Mouse (Mus musculus): ENCODE measurements around the gene Uhmk1. TPM values are rescaled to one million over a fixed set of nuclear protein-coding genes. Genes with fewer than 3 reads are reported as not detected.

Uhmk1 gene
- total and polyA plus RNA-seq, 3 experiments = 19.5 to 43.9 (median 28.9) TPM

GRCm38 (mm10) chr1:170176661-170177239, 38.4 kb downstream of the Uhmk1 start (continued):
- TF ChIP-seq KAT2A (conservative IDR thresholded peaks at IDR 0.05; ENCODE audit: low read depth, low read length) = peak; percentile 43; the same call in 1 of the 2 replicates
- TF ChIP-seq POLR2AphosphoS5 (IDR thresholded peaks at IDR 0.05; ENCODE audit: borderline replicate concordance, low read depth, low read length) = no peak
- TF ChIP-seq ZKSCAN1 (IDR thresholded peaks at IDR 0.05; ENCODE audit: low read depth, low read length) = no peak
- TF ChIP-seq MYB (IDR thresholded peaks at IDR 0.05; ENCODE audit: low read depth, low read length) = no peak; the same call in 1 of the 2 replicates
- TF ChIP-seq ZMIZ1 (IDR thresholded peaks at IDR 0.05; ENCODE audit: low read depth, low read length) = peak; percentile 81
- peak; percentile 86; the same call in 1 of the 2 replicates for TF ChIP-seq CHD1 (IDR thresholded peaks at IDR 0.05; ENCODE audit: low read depth, low read length)
- TF ChIP-seq SMC3 (IDR thresholded peaks at IDR 0.05; ENCODE audit: low read depth, low read length) = no peak
- TF ChIP-seq POLR2A (IDR thresholded peaks at IDR 0.05; ENCODE audit: control insufficient read depth in 1 of 2, insufficient read depth in 1 of 2, low read depth in 1 of 2, low read length in 2 of 2, poor library complexity in 1 of 2) = peak in 1 of 2 experiments; percentile 31; a peak in 1 of 4 replicates
- TF ChIP-seq ZC3H11A (IDR thresholded peaks at IDR 0.05; ENCODE audit: low read depth, low read length) = no peak
- TF ChIP-seq ZNF384 (IDR thresholded peaks at IDR 0.05; ENCODE audit: low read depth, low read length) = peak; percentile 54; the same call in 1 of the 2 replicates
- peak; percentile 71 for TF ChIP-seq TBP (IDR thresholded peaks at IDR 0.05; ENCODE audit: low read depth, low read length)
- no peak for TF ChIP-seq GABPA (IDR thresholded peaks at IDR 0.05; ENCODE audit: low read depth, low read length)
- peak; percentile 99 for TF ChIP-seq USF1 (IDR thresholded peaks at IDR 0.05; ENCODE audit: low read depth, low read length)
- peak; percentile 99 for TF ChIP-seq BHLHE40 (IDR thresholded peaks at IDR 0.05; ENCODE audit: borderline replicate concordance, low read depth, low read length)
- TF ChIP-seq MXI1 (IDR thresholded peaks at IDR 0.05; ENCODE audit: low read depth, low read length) = peak; percentile 66
- TF ChIP-seq EP300 (IDR thresholded peaks at IDR 0.05; ENCODE audit: low read depth in 1 of 2, low read length in 2 of 2) = peak; percentile 91 to 92
- TF ChIP-seq CHD2 (IDR thresholded peaks at IDR 0.05; ENCODE audit: low read length) = no peak
- peak; percentile 94 for TF ChIP-seq TCF12 (IDR thresholded peaks at IDR 0.05; ENCODE audit: low read depth, low read length)
- no peak for TF ChIP-seq E2F4 (IDR thresholded peaks at IDR 0.05; ENCODE audit: borderline replicate concordance, low read depth, low read length)
- TF ChIP-seq JUND (IDR thresholded peaks at IDR 0.05; ENCODE audit: low read depth, low read length) = no peak
- no peak for TF ChIP-seq NRF1 (IDR thresholded peaks at IDR 0.05; ENCODE audit: insufficient read depth, low read depth, low read length, poor library complexity, severe bottlenecking)
- peak; percentile 92 for TF ChIP-seq MAX (IDR thresholded peaks at IDR 0.05; ENCODE audit: low read length)

- DNase-seq (ENCODE audit: low read depth, low spot score) = peak; percentile 69
- Histone ChIP-seq H3K4me3 (ENCODE audit: control insufficient read depth in 1 of 2, insufficient read depth in 1 of 2, low read depth in 2 of 2, low read length in 2 of 2) (peak overlapping the region; percentile 37 to 82), H3K36me3 (ENCODE audit: control insufficient read depth in 1 of 2, insufficient read depth in 2 of 2, low read length in 2 of 2) (peaks cover 0 to 23% of the 10 kb centered on the region in 2 experiments; a peak in 3 of 4 replicates), H3K27me3 (ENCODE audit: control insufficient read depth in 1 of 2, insufficient read depth in 2 of 2, low read length in 2 of 2) (no peaks in the 10 kb centered on the region), H3K9me3 (replicated peaks; ENCODE audit: insufficient read depth, low read length) (no peaks in the 10 kb centered on the region), H3K4me1 (ENCODE audit: control insufficient read depth in 1 of 2, insufficient read depth in 2 of 2, low read length in 2 of 2) (peaks cover 9% of the 10 kb centered on the region in 2 experiments), H3K27ac (ENCODE audit: control insufficient read depth, low read depth, low read length) (peak overlapping the region; percentile 97), H3K9ac (ENCODE audit: control insufficient read depth, low read depth, low read length, poor library complexity, severe bottlenecking) (peak overlapping the region; percentile 88), H3K79me2 (ENCODE audit: control insufficient read depth, insufficient read depth, low read length, poor library complexity) (peaks cover 35% of the 10 kb centered on the region)
- TF ChIP-seq GATA1 (IDR thresholded peaks at IDR 0.05; ENCODE audit: low read depth, low read length) (peak; percentile 42; the same call in 1 of the 2 replicates), EP300 (IDR thresholded peaks at IDR 0.05; ENCODE audit: low read depth in 1 of 2, low read length in 2 of 2) (peak in 1 of 2 experiments; percentile 40; a peak in 1 of 4 replicates), TAL1 (IDR thresholded peaks at IDR 0.05; ENCODE audit: low read length) (no peak), MXI1 (IDR thresholded peaks at IDR 0.05; ENCODE audit: low read depth, low read length) (peak; percentile 21), MYC (IDR thresholded peaks at IDR 0.05; ENCODE audit: low read depth, low read length) (no peak), BHLHE40 (IDR thresholded peaks at IDR 0.05; ENCODE audit: borderline replicate concordance, low read depth, low read length) (no peak), SIN3A (IDR thresholded peaks at IDR 0.05; ENCODE audit: low read length) (peak; percentile 12; the same call in 1 of the 2 replicates), GABPA (IDR thresholded peaks at IDR 0.05; ENCODE audit: low read depth, low read length) (0 out of 2 replicates have a peak, but pooled peaks have one; percentile 9), TCF12 (IDR thresholded peaks at IDR 0.05; ENCODE audit: low read depth, low read length) (0 out of 2 replicates have a peak, but pooled peaks have one; percentile 7), ETS1 (IDR thresholded peaks at IDR 0.05; ENCODE audit: low read depth, low read length) (peak; percentile 37)
Measured at GRCm38 (mm10) chr1:170175848-170176247, 39.3 kb downstream of the Uhmk1 start.
